Mouse (Mus musculus) midbrain, embryonic 16.5 days (tissue): ENCODE measurements at regions not wholly inside any gene's neighbourhood (a gene's known extent, or its start where the extent isn't known, plus 50 kb on each side); places are given as distances from the start of the nearest gene placed in this dataset.

Experiments used
- ATAC-seq: fragments of 200-750 bp; cut with Nextera tagmentation; 2 replicates; pipeline ENCODE4 v1.8.0; 2017; ENCODE audit warnings: moderate TSS enrichment
- H3K27ac ChIP-seq: fragments of 300-500 bp; sonication (generic); 2 replicates; pipeline ENCODE4 v1.5.1; 2014; ENCODE audit warnings: mild to moderate bottlenecking, low read length, mixed read lengths
- H3K27me3 ChIP-seq: fragments of 300-500 bp; sonication (generic); 2 replicates; pipeline ENCODE4 v1.6.1; 2014; ENCODE audit warnings: low read depth, low read length, mixed read lengths; ENCODE audit not compliant: control insufficient read depth, insufficient read depth
- H3K36me3 ChIP-seq: fragments of 300-500 bp; sonication (generic); 2 replicates; pipeline ENCODE4 v1.6.1; 2014; ENCODE audit warnings: mild to moderate bottlenecking, low read length, moderate library complexity, mixed read lengths; ENCODE audit not compliant: control insufficient read depth, insufficient read depth
- H3K4me1 ChIP-seq: fragments of 300-500 bp; sonication (generic); 2 replicates; pipeline ENCODE4 v1.6.1; 2014; ENCODE audit warnings: mild to moderate bottlenecking, low read length, mixed read lengths; ENCODE audit not compliant: control insufficient read depth, insufficient read depth
- H3K4me2 ChIP-seq: fragments of 300-500 bp; sonication (generic); 2 replicates; pipeline ENCODE4 v1.6.1; 2014; ENCODE audit warnings: mild to moderate bottlenecking, low read length, mixed read lengths
- H3K4me3 ChIP-seq: fragments of 300-500 bp; sonication (generic); 2 replicates; pipeline ENCODE4 v1.5.1; 2014; ENCODE audit warnings: low read depth, mild to moderate bottlenecking, low read length, moderate library complexity, mixed read lengths
- H3K9ac ChIP-seq: fragments of 300-500 bp; sonication (generic); 2 replicates; pipeline ENCODE4 v1.6.1; 2014; ENCODE audit warnings: low read depth, low read length, mixed read lengths
- H3K9me3 ChIP-seq: fragments of 300-500 bp; sonication (generic); replicated peaks from 2 replicates; pipeline ENCODE4 v1.6.1; 2014; ENCODE audit warnings: mild to moderate bottlenecking, low read length, mixed read lengths; ENCODE audit not compliant: control insufficient read depth, poor library complexity, severe bottlenecking
- WGBS: fragments of 180-500 bp; shearing (Covaris S2); extraction: QIAGEN DNeasy Blood & Tissue Kit; methylation state at CpG from one replicate; pipeline ENCODE4 v1.1.7; 2014; 5-methylcytosine and 5-hydroxymethylcytosine counted together

DNA sequence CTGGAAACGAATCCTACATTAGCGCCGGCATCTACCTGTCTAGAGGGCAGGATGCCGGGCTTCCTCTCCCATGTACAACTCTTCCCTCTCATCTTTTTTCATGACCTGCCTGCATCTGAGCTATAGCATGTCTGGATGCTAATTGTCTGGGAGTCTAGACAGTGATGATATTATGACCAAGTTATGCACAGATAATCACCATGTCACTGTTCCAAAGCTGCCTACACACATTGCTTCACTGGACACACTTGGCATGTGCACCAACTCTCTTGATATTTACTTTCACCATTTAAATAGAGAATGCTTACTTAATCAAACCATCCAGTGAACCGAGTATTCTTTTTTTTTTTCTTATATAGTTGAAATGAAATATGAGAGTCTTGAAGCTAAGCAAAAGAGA lies 270.2 kb upstream of the Runx1 start:
- no peaks in the 10 kb centered on the region for H3K27me3 ChIP-seq
- 76% methylated on average over 5 of the region's 5 CpGs for WGBS
- no peaks in the 10 kb centered on the region for H3K4me1 ChIP-seq
- ATAC-seq: no peak
- no peak overlapping the region for H3K27ac ChIP-seq
- no peaks in the 10 kb centered on the region for H3K36me3 ChIP-seq
- H3K9me3 ChIP-seq: no peaks in the 10 kb centered on the region
- H3K4me2 ChIP-seq: no peak overlapping the region
- no peak overlapping the region for H3K9ac ChIP-seq
- H3K4me3 ChIP-seq: no peak overlapping the region

DNA sequence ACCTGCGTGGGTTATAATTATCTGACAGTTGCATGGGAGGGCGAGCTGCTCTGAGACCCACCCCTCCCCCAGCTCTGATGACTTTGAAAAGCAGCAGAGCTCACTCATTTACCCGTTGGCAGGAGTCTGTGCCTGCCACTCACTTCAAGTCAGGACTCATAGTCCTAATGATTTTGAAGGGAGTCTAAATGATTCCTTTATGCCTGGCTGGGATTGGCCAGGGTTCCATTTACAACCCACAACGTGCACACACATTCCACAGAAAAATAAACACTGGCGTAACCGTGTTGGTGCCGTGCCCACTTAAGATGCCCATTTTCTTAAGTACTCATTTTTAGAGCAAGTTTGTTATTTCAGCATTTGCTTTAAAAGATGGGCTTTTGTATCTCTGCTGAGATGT lies 266.8 kb upstream of the Runx1 start:
- no peak overlapping the region for H3K4me3 ChIP-seq

DNA sequence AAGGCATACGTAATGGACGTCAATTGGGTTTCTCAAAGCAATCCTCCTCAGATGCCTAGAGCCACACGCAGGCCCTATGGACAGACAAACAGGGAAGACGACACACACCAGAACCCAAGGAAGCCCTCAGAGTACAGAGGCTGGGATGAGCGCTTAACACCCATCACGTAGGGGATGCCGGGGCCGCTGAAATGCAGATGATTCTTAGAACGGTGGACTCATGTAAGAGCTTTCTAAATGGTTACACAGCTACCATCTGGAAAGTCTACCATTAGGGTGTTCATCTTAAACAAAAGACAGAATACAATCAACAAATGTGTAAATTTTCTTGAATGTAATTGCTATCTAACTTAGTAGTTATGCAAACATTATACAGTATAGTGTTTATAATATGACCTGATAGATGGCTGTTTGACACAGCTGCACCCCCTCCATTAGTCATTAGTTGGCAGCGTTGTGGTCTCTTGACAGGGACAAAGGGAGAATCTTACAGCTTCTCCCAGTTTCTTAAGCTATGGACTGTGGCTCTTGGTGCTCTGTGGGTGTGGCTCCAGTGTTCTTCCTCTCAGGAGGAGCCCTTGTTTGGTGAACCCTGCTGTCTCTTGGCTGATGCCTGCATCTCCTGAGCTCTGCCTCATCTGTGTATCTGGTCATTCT lies 259.4 kb upstream of the Runx1 start:
- H3K4me1 ChIP-seq: no peaks in the 10 kb centered on the region
- H3K27ac ChIP-seq: no peak overlapping the region
- no peaks in the 10 kb centered on the region for H3K36me3 ChIP-seq
- no peak overlapping the region for H3K4me3 ChIP-seq
- 89% methylated on average over 10 of the region's 10 CpGs for WGBS
- H3K9me3 ChIP-seq: no peaks in the 10 kb centered on the region
- ATAC-seq: no peak
- H3K4me2 ChIP-seq: no peak overlapping the region
- no peak overlapping the region for H3K9ac ChIP-seq
- H3K27me3 ChIP-seq: no peaks in the 10 kb centered on the region

More for the DNA sequence above, 266.8 kb upstream of the Runx1 start:
- ATAC-seq: no peak
- WGBS: 64% methylated on average over 7 of the region's 7 CpGs
- Histone ChIP-seq H3K4me2 (no peak overlapping the region), H3K9me3 (no peaks in the 10 kb centered on the region), H3K36me3 (no peaks in the 10 kb centered on the region), H3K9ac (no peak overlapping the region), H3K27me3 (no peaks in the 10 kb centered on the region), H3K4me1 (no peaks in the 10 kb centered on the region), H3K27ac (no peak overlapping the region)

DNA sequence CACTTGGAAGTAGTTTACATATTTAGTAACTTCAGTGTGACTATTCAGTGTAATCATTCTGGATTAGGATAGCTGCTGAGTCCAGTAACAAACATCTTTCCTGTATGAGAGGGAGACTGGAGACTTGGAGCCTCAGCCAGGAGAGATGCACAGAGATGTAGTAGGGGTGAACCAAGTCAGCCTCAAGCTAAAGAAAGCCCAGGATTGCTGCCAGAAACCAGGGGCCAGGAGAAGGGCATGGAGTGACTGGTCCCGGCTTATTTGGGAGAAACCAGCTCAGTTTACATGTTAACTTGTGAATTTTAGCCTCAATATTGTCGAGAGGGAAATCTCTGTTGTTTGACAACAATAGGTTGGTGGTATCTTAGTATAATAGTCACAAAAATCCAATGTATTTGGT lies 257.8 kb upstream of the Runx1 start:
- Histone ChIP-seq H3K36me3 (no peaks in the 10 kb centered on the region), H3K27ac (no peak overlapping the region), H3K27me3 (no peaks in the 10 kb centered on the region), H3K9ac (no peak overlapping the region), H3K4me2 (no peak overlapping the region), H3K4me3 (no peak overlapping the region), H3K4me1 (0 out of 2 replicates have a peak, but pooled peaks cover 2% of the 10 kb centered on the region), H3K9me3 (no peaks in the 10 kb centered on the region)
- ATAC-seq: no peak
- WGBS: 81% methylated on average over 2 of the region's 2 CpGs

DNA sequence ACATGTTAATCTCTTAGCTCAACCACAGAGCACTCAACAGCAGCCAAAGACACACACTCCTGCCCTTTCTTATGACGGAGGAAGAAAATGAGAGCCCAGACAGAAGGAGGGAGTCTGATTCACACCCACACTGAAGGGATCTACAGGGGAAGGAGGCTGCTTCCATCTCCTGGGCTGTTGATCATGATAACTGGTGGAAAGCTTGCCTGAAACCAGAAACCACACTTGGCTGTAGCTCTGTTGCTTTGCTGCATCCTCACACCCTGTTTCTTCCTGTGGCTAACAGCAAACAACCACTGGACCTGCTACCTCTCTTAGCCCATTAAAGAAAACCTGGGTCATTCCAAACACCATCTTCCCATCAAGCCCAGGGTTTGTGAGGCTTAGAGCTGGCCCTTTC lies 257.2 kb upstream of the Runx1 start:
- 85% methylated on average over 1 of the region's 1 CpGs for WGBS
- ATAC-seq: no peak

DNA sequence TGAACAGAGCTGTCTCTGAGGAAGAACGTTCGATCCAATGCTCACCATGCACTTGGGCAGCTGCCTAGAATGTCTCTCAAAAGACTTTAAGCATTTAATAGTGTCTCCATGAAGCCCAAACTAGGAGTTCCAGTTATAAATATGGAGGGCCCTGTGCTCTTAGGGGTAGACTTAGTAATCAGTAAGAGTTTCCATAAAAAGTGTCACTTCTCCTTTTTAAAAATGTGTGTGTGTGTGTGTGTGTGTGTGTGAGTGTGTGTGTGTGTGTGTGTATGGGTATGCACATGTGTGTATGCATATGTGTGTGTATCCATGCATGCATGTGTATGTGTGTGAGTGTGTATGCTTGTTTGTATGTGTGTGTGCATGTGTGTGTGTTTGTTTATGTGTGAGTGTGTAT lies 255.6 kb upstream of the Runx1 start:
- no peaks in the 10 kb centered on the region for H3K36me3 ChIP-seq
- WGBS: 75% methylated on average over 2 of the region's 2 CpGs
- no peak for ATAC-seq
- no peak overlapping the region for H3K4me3 ChIP-seq
- no peaks in the 10 kb centered on the region for H3K27me3 ChIP-seq
- no peak overlapping the region for H3K9ac ChIP-seq
- 0 out of 2 replicates have a peak, but pooled peaks cover 2% of the 10 kb centered on the region for H3K4me1 ChIP-seq
- no peaks in the 10 kb centered on the region for H3K9me3 ChIP-seq
- no peak overlapping the region for H3K4me2 ChIP-seq
- H3K27ac ChIP-seq: no peak overlapping the region

More for the DNA sequence above, 257.2 kb upstream of the Runx1 start:
- Histone ChIP-seq H3K4me2 (no peak overlapping the region), H3K36me3 (no peaks in the 10 kb centered on the region), H3K4me1 (0 out of 2 replicates have a peak, but pooled peaks cover 2% of the 10 kb centered on the region), H3K4me3 (no peak overlapping the region), H3K9me3 (no peaks in the 10 kb centered on the region), H3K27me3 (no peaks in the 10 kb centered on the region), H3K27ac (no peak overlapping the region), H3K9ac (no peak overlapping the region)

DNA sequence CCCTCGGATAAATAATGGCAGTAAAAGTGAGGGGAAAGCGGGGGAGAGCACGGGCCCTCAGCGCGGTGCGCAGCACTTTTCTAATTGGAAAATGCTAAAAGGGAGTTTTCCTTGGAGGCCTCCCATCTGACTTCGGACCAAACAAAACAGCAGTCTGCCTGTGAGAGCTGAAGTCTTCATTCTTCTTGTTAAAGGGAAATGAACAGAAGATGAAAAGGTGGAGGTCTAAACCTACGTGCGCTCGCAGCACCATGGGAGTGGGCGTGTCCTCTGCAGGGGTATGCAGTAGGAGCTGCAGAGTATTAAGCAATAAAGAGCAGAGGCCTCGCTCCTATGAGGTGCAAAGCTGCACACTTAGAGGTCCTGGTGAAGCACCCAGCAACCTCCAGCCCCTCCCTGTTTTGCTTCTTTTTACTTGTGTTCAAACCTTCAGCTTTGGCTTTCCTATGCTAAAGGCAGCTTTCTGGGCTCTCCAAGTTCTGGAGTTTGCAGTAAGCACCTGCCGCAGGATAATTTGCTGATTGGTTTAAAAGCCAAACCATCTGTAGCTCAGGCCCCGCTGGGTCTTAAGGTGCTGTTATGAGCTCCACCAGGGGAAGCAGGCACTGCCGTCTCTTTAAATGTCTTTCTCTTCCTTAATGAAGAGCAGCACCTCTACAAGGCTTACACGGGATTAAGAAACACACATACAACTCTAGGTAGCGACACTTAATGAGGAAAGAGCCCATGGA lies 253.9 kb upstream of the Runx1 start:
- no peaks in the 10 kb centered on the region for H3K9me3 ChIP-seq
- H3K27ac ChIP-seq: no peak overlapping the region
- H3K9ac ChIP-seq: 0 out of 2 replicates have a peak overlapping the region, but pooled peaks have one; percentile 12
- H3K27me3 ChIP-seq: no peaks in the 10 kb centered on the region
- peak overlapping the region; percentile 50 for H3K4me2 ChIP-seq
- peak; percentile 39; the same call in 1 of the 2 replicates for ATAC-seq
- WGBS: 27% methylated on average over 17 of the region's 17 CpGs
- H3K36me3 ChIP-seq: no peaks in the 10 kb centered on the region
- peak overlapping the region; percentile 18 for H3K4me3 ChIP-seq
- 0 out of 2 replicates have a peak, but pooled peaks cover 2% of the 10 kb centered on the region for H3K4me1 ChIP-seq

DNA sequence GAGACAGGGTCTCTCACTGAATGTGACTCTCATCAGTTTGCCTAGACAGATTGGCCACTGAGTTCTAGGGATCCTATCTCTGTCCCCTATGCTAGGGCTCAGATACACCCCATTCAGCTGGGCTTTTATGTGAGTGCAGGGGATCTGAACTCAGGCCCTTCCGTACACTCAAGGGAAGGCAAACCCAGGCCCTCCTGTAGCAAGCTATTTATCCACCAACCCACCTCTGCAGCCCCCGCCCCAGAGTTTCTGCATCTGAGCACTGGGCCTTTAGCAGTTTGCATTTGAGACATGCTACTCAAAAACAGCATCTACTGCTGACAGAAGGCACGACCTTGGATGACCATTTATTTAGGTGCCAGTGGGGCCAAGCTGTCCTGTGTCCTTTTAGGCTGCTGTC lies 253.0 kb upstream of the Runx1 start:
- H3K9ac ChIP-seq: no peak overlapping the region
- ATAC-seq: no peak
- H3K36me3 ChIP-seq: no peaks in the 10 kb centered on the region
- 73% methylated on average over 3 of the region's 3 CpGs for WGBS
- H3K27ac ChIP-seq: no peak overlapping the region
- 0 out of 2 replicates have a peak, but pooled peaks cover 2% of the 10 kb centered on the region for H3K4me1 ChIP-seq
- H3K4me3 ChIP-seq: no peak overlapping the region
- no peaks in the 10 kb centered on the region for H3K27me3 ChIP-seq
- no peaks in the 10 kb centered on the region for H3K9me3 ChIP-seq
- H3K4me2 ChIP-seq: peak overlapping the region; percentile 50

DNA sequence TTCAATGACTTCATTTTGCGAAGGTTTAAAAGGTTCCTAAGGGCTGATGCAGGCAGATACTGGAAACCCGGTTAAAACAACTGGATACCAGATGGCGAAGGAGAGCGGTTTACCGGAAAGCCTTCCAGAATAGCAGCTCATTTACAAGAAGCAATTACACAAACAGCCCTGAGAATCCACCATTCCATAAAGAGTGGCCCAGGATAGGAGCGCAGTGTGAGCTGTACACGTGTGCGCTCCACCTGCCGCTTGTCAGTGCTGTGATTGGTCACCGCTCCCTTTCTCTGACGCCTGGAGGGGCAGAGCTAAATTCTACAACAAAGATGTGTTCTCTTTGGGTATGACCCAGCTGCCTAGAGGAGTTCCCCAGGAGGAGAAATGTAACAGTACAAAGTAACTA lies 249.5 kb upstream of the Runx1 start:
- no peak for ATAC-seq
- Histone ChIP-seq H3K36me3 (no peaks in the 10 kb centered on the region), H3K9me3 (no peaks in the 10 kb centered on the region), H3K27me3 (no peaks in the 10 kb centered on the region), H3K4me3 (no peak overlapping the region), H3K9ac (no peak overlapping the region), H3K4me2 (no peak overlapping the region), H3K27ac (no peak overlapping the region), H3K4me1 (0 out of 2 replicates have a peak, but pooled peaks cover 2% of the 10 kb centered on the region)
- 92% methylated on average over 11 of the region's 11 CpGs for WGBS
